Mouse (Mus musculus) spleen, adult 2 months (tissue): ENCODE measurements at regions not wholly inside any gene's neighbourhood (a gene's known extent, or its start where the extent isn't known, plus 50 kb on each side); places are given as distances from the start of the nearest gene placed in this dataset.

ENCODE experiments used
- DNase-seq, 2 experiments: peaks; one replicate each; pipeline versions ENCODE4 v3.0.0 to v3.0.0-alpha.2; 2012 to 2021; ENCODE audit warnings: low spot score in 2 of 2, low read depth in 1 of 2
- H3K27ac ChIP-seq: fragments of 200-500 bp; 2 replicates; pipeline ENCODE4 v1.5.1; 2012; ENCODE audit warnings: low read length, inconsistent platforms; ENCODE audit not compliant: insufficient read depth
- H3K27me3 ChIP-seq: fragments of 200-500 bp; 2 replicates; pipeline ENCODE4 v1.6.1; 2012; ENCODE audit warnings: mild to moderate bottlenecking, moderate library complexity, low read length, inconsistent platforms; ENCODE audit not compliant: control insufficient read depth, insufficient read depth
- H3K36me3 ChIP-seq: fragments of 200-500 bp; 2 replicates; pipeline ENCODE4 v1.6.1; 2012; ENCODE audit warnings: mild to moderate bottlenecking, low read length, inconsistent platforms; ENCODE audit not compliant: control insufficient read depth, insufficient read depth
- H3K4me1 ChIP-seq: fragments of 200-500 bp; 2 replicates; pipeline ENCODE4 v1.6.1; 2011; ENCODE audit warnings: inconsistent platforms; ENCODE audit not compliant: control insufficient read depth, insufficient read depth, insufficient read length
- H3K4me3 ChIP-seq: fragments of 200-500 bp; 2 replicates; pipeline ENCODE4 v1.5.1; 2011; ENCODE audit warnings: mild to moderate bottlenecking, inconsistent platforms; ENCODE audit not compliant: insufficient read depth, insufficient read length; ENCODE audit errors: extremely low read depth
- CTCF ChIP-seq: fragments of 200-500 bp; IDR thresholded peaks from 2 replicates; pipeline ENCODE4 v1.5.1; 2011; ENCODE audit warnings: mild to moderate bottlenecking, inconsistent platforms; ENCODE audit not compliant: insufficient read depth, insufficient read length, insufficient replicate concordance; ENCODE audit errors: extremely low read depth
- POLR2A ChIP-seq: fragments of 200-500 bp; IDR thresholded peaks from 2 replicates; pipeline ENCODE4 v1.6.1; 2011; ENCODE audit warnings: low read depth, low read length, inconsistent platforms
- WGBS: fragments of 180-500 bp; shearing (Covaris S2); methylation state at CpG from one replicate; pipeline ENCODE4 v1.1.7; 2018; 5-methylcytosine and 5-hydroxymethylcytosine counted together

DNA sequence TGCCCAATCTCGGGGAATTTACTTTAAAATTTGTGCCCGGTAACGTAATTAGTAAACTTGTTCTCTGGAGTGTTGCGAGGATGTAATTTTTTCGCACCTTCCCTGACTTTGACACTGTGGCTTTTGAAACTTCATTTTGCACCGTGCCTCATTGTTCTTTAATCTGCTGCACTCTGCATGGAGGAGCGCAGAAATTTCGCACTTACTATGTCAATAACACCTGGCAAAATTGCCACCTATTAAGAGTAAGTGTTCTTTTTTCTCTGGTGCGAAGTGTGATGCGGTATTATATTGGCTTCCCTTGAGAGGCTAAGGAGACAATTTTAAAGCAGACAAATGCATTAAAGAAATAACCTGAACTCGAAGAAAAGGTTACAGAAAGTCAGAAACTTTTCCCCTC lies 454.7 kb downstream of the Vrk1 start:
- no peaks in the 10 kb centered on the region for H3K4me1 ChIP-seq
- no peaks in the 10 kb centered on the region for H3K36me3 ChIP-seq
- 38% methylated on average over 11 of the region's 11 CpGs for WGBS
- DNase-seq: no peak
- H3K4me3 ChIP-seq: no peak overlapping the region
- H3K27ac ChIP-seq: no peak overlapping the region
- TF ChIP-seq CTCF (no peak), POLR2A (no peak)
- H3K27me3 ChIP-seq: no peaks in the 10 kb centered on the region

DNA sequence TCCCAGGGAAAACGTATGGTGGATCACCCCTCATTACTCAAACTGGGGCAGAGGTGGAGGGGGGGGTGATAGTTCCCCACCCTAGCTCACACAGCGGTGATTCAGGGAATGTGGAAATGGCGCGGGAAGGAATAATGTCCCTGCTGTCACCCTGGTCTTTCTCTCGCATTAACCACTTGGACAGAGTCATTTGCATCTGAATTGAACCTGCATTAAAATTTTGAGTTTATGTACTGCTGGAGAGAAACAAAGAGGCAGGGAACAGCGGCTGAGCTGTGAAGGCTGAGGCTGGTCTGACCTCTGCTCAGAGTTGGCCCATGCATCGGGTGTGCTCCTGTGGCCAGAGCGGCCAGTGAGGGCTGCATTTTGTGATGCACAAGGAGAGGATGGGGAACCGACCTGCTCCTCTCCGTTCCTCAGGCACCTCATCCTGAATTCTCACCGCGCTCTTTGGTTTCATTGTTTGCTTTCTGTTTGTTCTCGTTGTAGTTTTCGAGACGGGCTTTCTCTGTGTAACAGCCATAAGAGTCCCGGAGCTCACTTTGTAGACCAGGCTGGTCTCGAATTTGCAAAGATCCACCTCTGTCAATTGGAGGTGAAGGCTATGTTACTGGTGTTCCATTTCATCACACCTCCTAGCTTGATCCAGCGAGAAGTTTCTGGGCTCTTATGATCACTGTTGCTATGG lies 458.3 kb downstream of the Vrk1 start:
- no peak for TF ChIP-seq POLR2A
- TF ChIP-seq CTCF: no peak
- H3K4me3 ChIP-seq: no peak overlapping the region
- no peak for DNase-seq
- H3K27me3 ChIP-seq: no peaks in the 10 kb centered on the region
- H3K4me1 ChIP-seq: no peaks in the 10 kb centered on the region
- WGBS: 72% methylated on average over 18 of the region's 18 CpGs
- no peak overlapping the region for H3K27ac ChIP-seq
- H3K36me3 ChIP-seq: no peaks in the 10 kb centered on the region

DNA sequence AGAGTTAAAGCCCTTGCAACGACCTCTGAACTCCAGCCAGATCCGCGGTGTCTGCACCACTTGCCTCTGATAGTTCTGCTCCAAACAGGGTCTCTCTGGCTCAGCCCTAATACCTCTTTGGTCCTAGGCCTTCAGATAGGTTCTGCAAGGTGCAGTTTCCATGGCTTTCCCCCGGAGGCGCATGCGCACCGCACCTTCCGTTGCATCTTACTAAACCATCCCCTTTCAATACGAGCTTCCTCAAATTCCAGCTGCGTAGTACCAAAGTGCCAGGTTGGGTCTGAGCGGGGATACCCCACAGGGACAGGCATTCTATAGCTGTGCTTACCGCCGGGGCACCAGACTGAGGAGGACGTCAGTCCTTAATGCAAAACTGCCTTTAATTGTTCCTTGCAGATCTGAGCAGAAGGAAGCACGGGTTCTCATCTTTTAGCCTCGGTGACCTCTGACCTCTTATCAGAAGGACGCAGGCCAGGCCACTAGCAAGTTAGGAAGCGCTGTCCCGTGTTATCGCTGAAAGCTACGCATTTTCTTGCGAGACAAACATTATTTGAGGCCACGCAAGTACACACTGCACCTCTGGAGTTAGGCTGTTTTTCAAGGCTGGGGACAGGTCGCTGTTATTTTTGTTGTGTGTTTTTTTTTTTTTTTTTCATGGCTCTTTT lies 464.6 kb downstream of the Vrk1 start:
- Histone ChIP-seq H3K4me1 (no peaks in the 10 kb centered on the region), H3K27ac (no peak overlapping the region), H3K4me3 (no peak overlapping the region), H3K27me3 (0 out of 2 replicates have a peak, but pooled peaks cover 1% of the 10 kb centered on the region), H3K36me3 (no peaks in the 10 kb centered on the region)
- WGBS: 11% methylated on average over 24 of the region's 24 CpGs
- no peak for DNase-seq
- TF ChIP-seq POLR2A (no peak), CTCF (no peak)

GRCm38 (mm10) chr12:106475486-106476050 lies 465.5 kb downstream of the Vrk1 start:
- Histone ChIP-seq H3K27ac (no peak overlapping the region), H3K27me3 (0 out of 2 replicates have a peak, but pooled peaks cover 1% of the 10 kb centered on the region), H3K36me3 (no peaks in the 10 kb centered on the region), H3K4me3 (no peak overlapping the region), H3K4me1 (no peaks in the 10 kb centered on the region)
- 41% methylated on average over 8 of the region's 8 CpGs for WGBS
- no peak for TF ChIP-seq CTCF
- no peak for TF ChIP-seq POLR2A
- DNase-seq: no peak

GRCm38 (mm10) chr12:106477040-106477665 lies 467.1 kb downstream of the Vrk1 start:
- Histone ChIP-seq H3K4me3 (no peak overlapping the region), H3K27me3 (0 out of 2 replicates have a peak, but pooled peaks cover 1% of the 10 kb centered on the region), H3K36me3 (no peaks in the 10 kb centered on the region), H3K27ac (no peak overlapping the region), H3K4me1 (no peaks in the 10 kb centered on the region)
- DNase-seq: no peak
- 29% methylated on average over 8 of the region's 8 CpGs for WGBS
- TF ChIP-seq CTCF: no peak
- no peak for TF ChIP-seq POLR2A

GRCm38 (mm10) chr12:106477731-106478130 lies 467.7 kb downstream of the Vrk1 start:
- 30% methylated on average over 4 of the region's 4 CpGs for WGBS
- H3K27ac ChIP-seq: no peak overlapping the region

More at GRCm38 (mm10) chr12:106477731-106478130, 467.7 kb downstream of the Vrk1 start:
- H3K4me3 ChIP-seq: no peak overlapping the region
- H3K4me1 ChIP-seq: no peaks in the 10 kb centered on the region
- TF ChIP-seq CTCF: no peak
- no peak for TF ChIP-seq POLR2A
- H3K27me3 ChIP-seq: 0 out of 2 replicates have a peak, but pooled peaks cover 1% of the 10 kb centered on the region
- no peaks in the 10 kb centered on the region for H3K36me3 ChIP-seq
- no peak for DNase-seq
